8 mouse cellular contexts compared by ENCODE assay signal in genomic region chrX:152001737-152002710, GRCm38 (mm10). TPM values are rescaled to one million over a fixed set of nuclear protein-coding genes. Genes with fewer than 3 reads are reported as not detected.
A peak's percentile ranks its signal among the peaks of the same experiment; 100 is the strongest.
DNase-seq lines count a peak whose midpoint lies in the region; ATAC-seq and TF ChIP-seq lines count a peak whose summit lies in the region.

Hsd17b10 (plus strand) TSS chrX:152001845.

- peak within 1 kb of the TSS; percentile 68 to 91 for H3K4me3 ChIP-seq in ES-E14 (ENCODE audit: insufficient read depth in 1 of 2, low read depth in 1 of 2, low read length in 2 of 2, poor library complexity in 1 of 2, severe bottlenecking in 1 of 2)
- H3K4me3 ChIP-seq in forebrain, embryonic 16.5 days (replicated peaks; ENCODE audit: low read length): peak within 1 kb of the TSS; percentile 54
- H3K4me3 ChIP-seq in lung, embryonic 15.5 days: peak within 1 kb of the TSS; percentile 49

- H3K27me3 ChIP-seq in forebrain, embryonic 16.5 days (replicated peaks; ENCODE audit: control insufficient read depth, insufficient read depth, low read length): peaks cover 8% of the 10 kb centered on the region; the same call in 1 of the 2 replicates
- peaks cover 28% of the 10 kb centered on the region; the same call in 1 of the 2 replicates for H3K27me3 ChIP-seq in lung, embryonic 15.5 days

- peaks cover 13% of the 10 kb centered on the region for H3K36me3 ChIP-seq in ES-E14 (ENCODE audit: control insufficient read depth, insufficient read depth, low read length, poor library complexity, severe bottlenecking)
- no peaks in the 10 kb centered on the region for H3K36me3 ChIP-seq in forebrain, embryonic 16.5 days (ENCODE audit: control insufficient read depth, insufficient read depth)
- H3K36me3 ChIP-seq in lung, embryonic 15.5 days: peaks cover 7% of the 10 kb centered on the region; the same call in 1 of the 2 replicates

- intact Hi-C loops in heart, postnatal 36 days (cut with DNase I): loop anchor here (2.0 kb wide), 1 partner anchor 15 kb away; the partner anchor contains the start of genes Ribc1 and Smc1a

- peak within 1 kb of the TSS; percentile 65 for H3K4me2 ChIP-seq in forebrain, embryonic 16.5 days (ENCODE audit: low read length)
- H3K4me2 ChIP-seq in lung, embryonic 15.5 days: peak within 1 kb of the TSS; percentile 61

- H3K9ac ChIP-seq in ES-E14 (ENCODE audit: insufficient read depth, low read depth, low read length, poor library complexity, severe bottlenecking): peak within 1 kb of the TSS; percentile 68
- peak within 1 kb of the TSS; percentile 59 for H3K9ac ChIP-seq in forebrain, embryonic 16.5 days (replicated peaks; ENCODE audit: low read depth, low read length)
- H3K9ac ChIP-seq in lung, embryonic 15.5 days: peak within 1 kb of the TSS; percentile 44

- in situ Hi-C loops in ES-E14 (cut with MboI; ENCODE audit: low sequenced_read_pairs in 2 of 2, unreplicated experiment in 2 of 2): no loop called here

- 18% methylated on average over 39 of the region's 41 CpGs for WGBS in forebrain, embryonic 16.5 days
- 20% methylated on average over 40 of the region's 41 CpGs for WGBS in lung, embryonic 15.5 days

- no peaks in the 10 kb centered on the region for H3K9me3 ChIP-seq in ES-E14 (ENCODE audit: control insufficient read depth, insufficient read depth, low read depth, low read length)
- H3K9me3 ChIP-seq in forebrain, embryonic 16.5 days (ENCODE audit: control insufficient read depth, low read length): no peaks in the 10 kb centered on the region
- no peaks in the 10 kb centered on the region for H3K9me3 ChIP-seq in lung, embryonic 15.5 days

- DNase-seq in ES-E14 (ENCODE audit: low read depth, low spot score): peak; percentile 60
- DNase-seq in cerebellum, adult 11-12 months: peak; percentile 81
- DNase-seq in heart, postnatal 36 days: peak; percentile 75 to 77
- peak; percentile 68 to 74 for DNase-seq in layer of hippocampus, adult 8-10 months (ENCODE audit: low spot score in 2 of 2)
- peak; percentile 84 for DNase-seq in ovary, adult 18-20 months (ENCODE audit: low spot score)
- DNase-seq in thymus, postnatal 0 days (ENCODE audit: low spot score): peak; percentile 78

- peak; percentile 100 for ATAC-seq in forebrain, embryonic 16.5 days
- ATAC-seq in lung, embryonic 15.5 days (ENCODE audit: borderline replicate concordance, extremely low read depth, low FRiP score, low TSS enrichment): peak; percentile 97

- H3K27ac ChIP-seq in ES-E14 (ENCODE audit: insufficient read depth, low read depth, low read length, poor library complexity, severe bottlenecking): peak within 1 kb of the TSS; percentile 14; the same call in 1 of the 2 replicates
- peak within 1 kb of the TSS; percentile 23; the same call in 1 of the 2 replicates for H3K27ac ChIP-seq in forebrain, embryonic 16.5 days (ENCODE audit: low read length)
- H3K27ac ChIP-seq in lung, embryonic 15.5 days: peak within 1 kb of the TSS; percentile 64

- peaks cover 0 to 2% of the 10 kb centered on the region in 2 experiments; a peak in 1 of 4 replicates for H3K4me1 ChIP-seq in ES-E14 (ENCODE audit: control insufficient read depth in 2 of 2, insufficient read depth in 2 of 2, low read length in 2 of 2, poor library complexity in 1 of 2)
- no peaks in the 10 kb centered on the region for H3K4me1 ChIP-seq in forebrain, embryonic 16.5 days (replicated peaks; ENCODE audit: control insufficient read depth, insufficient read depth, low read length)
- no peaks in the 10 kb centered on the region for H3K4me1 ChIP-seq in lung, embryonic 15.5 days

TF ChIP-seq in ES-E14, 5 proteins besides CTCF, POLR2A, EP300 and RAD21:
- TF ChIP-seq HCFC1 (IDR thresholded peaks at IDR 0.05; ENCODE audit: borderline replicate concordance, insufficient read depth, low read length) (no peak), ZC3H11A (IDR thresholded peaks at IDR 0.05; ENCODE audit: borderline replicate concordance, low read depth, low read length) (no peak), CHD2 (IDR thresholded peaks at IDR 0.05; ENCODE audit: low read depth, low read length) (no peak), ZNF384 (IDR thresholded peaks at IDR 0.05; ENCODE audit: low read depth, low read length) (no peak), MAFK (IDR thresholded peaks at IDR 0.05; ENCODE audit: insufficient read depth, low read depth, low read length) (no peak)
TF ChIP-seq in ES-E14: peak in this region for 0.

RNA-seq across cellular contexts. Expression of gene Hsd17b10, which starts in this region (rescaled TPM):
- total RNA-seq in ES-E14 (2012; rRNA removed): 69.9 and 92.3 TPM in 2 replicates
- polyA plus RNA-seq in forebrain, embryonic 16.5 days (2015; fragmentation: Nextera tagmentation; extraction: Ambion mirVana): 120 and 123 TPM in 2 replicates
- 100 to 1,000 TPM; 224 to 261 TPM for total RNA-seq in heart, postnatal 36 days (2021)
- 10 to 100 TPM; 47.2 to 53.5 (median 50.3) TPM for total RNA-seq in layer of hippocampus, adult 8-10 months (2022)
- 211 and 216 TPM in 2 replicates for polyA plus RNA-seq in lung, embryonic 15.5 days (2015; fragmentation: Nextera tagmentation; extraction: Ambion mirVana)
- 137 and 141 TPM in 2 replicates for polyA plus RNA-seq in thymus, postnatal 0 days (2015; fragmentation: Nextera tagmentation; extraction: Ambion mirVana)

Comparison
In these comparisons a context has a peak if more than half of its experiments do, and no peak if none do; other contexts are left out.
1. Peak in every context shown above with its lines: DNase-seq, ATAC-seq, H3K4me3 ChIP-seq and H3K27ac ChIP-seq.
2. H3K27ac ChIP-seq: peak in every context shown above with its lines; median percentile 64 in lung, embryonic 15.5 days; 23 in forebrain, embryonic 16.5 days; 14 in ES-E14.